Comparison of ENCODE assay signal across 10 mouse cellular contexts in the genomic region with DNA sequence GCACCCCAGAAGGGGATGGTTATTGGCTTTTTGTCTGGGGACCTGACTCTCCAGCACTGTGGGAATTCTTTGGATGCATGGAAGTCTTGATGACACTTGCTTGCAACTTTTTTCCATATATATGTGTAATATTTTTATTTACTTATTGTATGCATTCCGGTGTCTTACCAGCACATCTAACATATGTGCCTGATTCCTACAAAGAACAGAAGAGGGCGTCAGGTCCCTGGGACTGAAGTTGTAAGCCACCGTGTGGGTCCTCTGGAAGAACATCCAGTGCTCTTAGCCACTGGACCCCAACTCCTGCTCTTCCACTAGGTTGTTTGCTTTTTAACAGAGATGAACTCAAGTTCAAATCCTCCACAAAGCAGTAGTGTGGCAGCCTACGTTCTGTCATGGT.
A peak's percentile ranks its signal among the peaks of the same experiment; 100 is the strongest.
DNase-seq lines count a peak whose midpoint lies in the region; ATAC-seq and TF ChIP-seq lines count a peak whose summit lies in the region.
"Had no signal": no experiment of that assay in that cellular context is flagged by ENCODE, and none has a peak within 500 bp of the region (broad histone marks: within the 10 kb centered on the region; RNA-seq: fewer than 3 reads in every experiment).

No protein-coding gene starts in this region.

- no peak for TF ChIP-seq EP300 in MEL (IDR thresholded peaks at IDR 0.05; ENCODE audit: low read depth in 1 of 2, low read length in 2 of 2)

- DNase-seq in forebrain, embryonic 10.5 days (ENCODE audit: extremely low spot score, low spot score) = no peak
- DNase-seq in MEL (ENCODE audit: low read depth, low spot score) (peak; percentile 86), liver (peak; percentile 72)
- DNase-seq in left cerebral cortex, postnatal 4 days = no peak
- no peak for DNase-seq in cerebellum, postnatal 14 days
- DNase-seq: cerebellum, adult 11-12 months had no signal

- peaks cover 95% of the 10 kb centered on the region for H3K4me1 ChIP-seq in forebrain, embryonic 10.5 days
- H3K4me1 ChIP-seq in forebrain, embryonic 13.5 days = peaks cover 65% of the 10 kb centered on the region
- peaks cover 73% of the 10 kb centered on the region for H3K4me1 ChIP-seq in intestine, embryonic 16.5 days (ENCODE audit: control insufficient read depth, insufficient read depth, low read length)
- peaks cover 74% of the 10 kb centered on the region for H3K4me1 ChIP-seq in intestine, embryonic 15.5 days (replicated peaks)
- peaks cover 16 to 62% of the 10 kb centered on the region in 2 experiments for H3K4me1 ChIP-seq in MEL (ENCODE audit: control insufficient read depth in 1 of 2, insufficient read depth in 2 of 2, low read length in 2 of 2)

- intact Hi-C loops in left cerebral cortex, postnatal 4 days (cut with DNase I) = no loop called here

- no peak overlapping the region for H3K4me3 ChIP-seq in forebrain, embryonic 10.5 days
- H3K4me3 ChIP-seq in forebrain, embryonic 13.5 days = no peak overlapping the region
- H3K4me3 ChIP-seq in intestine, embryonic 16.5 days (ENCODE audit: low read length) = no peak overlapping the region
- H3K4me3 ChIP-seq in intestine, embryonic 15.5 days (replicated peaks) = no peak overlapping the region
- H3K4me3 ChIP-seq in MEL (ENCODE audit: control insufficient read depth in 1 of 2, insufficient read depth in 1 of 2, low read depth in 2 of 2, low read length in 2 of 2) = peak overlapping the region in 1 of 2 experiments; percentile 45; a peak in 2 of 4 replicates
- H3K4me3 ChIP-seq: midbrain, embryonic 13.5 days had no signal

- ATAC-seq in forebrain, embryonic 13.5 days = no peak
- no peak for ATAC-seq in intestine, embryonic 16.5 days
- ATAC-seq in intestine, embryonic 15.5 days = no peak
- ATAC-seq: midbrain, embryonic 13.5 days had no signal

- 82% methylated on average over 4 of the region's 4 CpGs for WGBS in forebrain, embryonic 10.5 days
- WGBS in forebrain, embryonic 13.5 days = 69% methylated on average over 4 of the region's 4 CpGs
- 74% methylated on average over 4 of the region's 4 CpGs for WGBS in intestine, embryonic 16.5 days
- 76% methylated on average over 4 of the region's 4 CpGs for WGBS in intestine, embryonic 15.5 days

- H3K4me2 ChIP-seq in forebrain, embryonic 13.5 days = no peak overlapping the region
- H3K4me2 ChIP-seq in intestine, embryonic 16.5 days (ENCODE audit: low read depth, low read length) = no peak overlapping the region
- H3K4me2 ChIP-seq in intestine, embryonic 15.5 days (replicated peaks) = no peak overlapping the region
- H3K4me2 ChIP-seq: midbrain, embryonic 13.5 days had no signal

- peaks cover 18% of the 10 kb centered on the region for H3K79me2 ChIP-seq in MEL (ENCODE audit: control insufficient read depth, insufficient read depth, low read length, poor library complexity)

- H3K27ac ChIP-seq in forebrain, embryonic 10.5 days = peak overlapping the region; percentile 83
- H3K27ac ChIP-seq in forebrain, embryonic 13.5 days = no peak overlapping the region
- peak overlapping the region; percentile 21; the same call in 1 of the 2 replicates for H3K27ac ChIP-seq in intestine, embryonic 16.5 days (ENCODE audit: low read length)
- H3K27ac ChIP-seq in intestine, embryonic 15.5 days = no peak overlapping the region
- H3K27ac ChIP-seq in MEL (ENCODE audit: control insufficient read depth, low read depth, low read length) = peak overlapping the region; percentile 90
- H3K27ac ChIP-seq: midbrain, embryonic 13.5 days had no signal

- TF ChIP-seq POLR2A in MEL (IDR thresholded peaks at IDR 0.05; ENCODE audit: control insufficient read depth in 1 of 2, insufficient read depth in 1 of 2, low read depth in 1 of 2, low read length in 2 of 2, poor library complexity in 1 of 2) = no peak

- no peak overlapping the region for H3K9ac ChIP-seq in forebrain, embryonic 13.5 days
- H3K9ac ChIP-seq in intestine, embryonic 16.5 days (ENCODE audit: low read depth, low read length) = no peak overlapping the region
- no peak overlapping the region for H3K9ac ChIP-seq in intestine, embryonic 15.5 days
- H3K9ac ChIP-seq in MEL (ENCODE audit: control insufficient read depth, low read depth, low read length, poor library complexity, severe bottlenecking) = peak overlapping the region; percentile 69
- H3K9ac ChIP-seq: midbrain, embryonic 13.5 days had no signal

- H3K27me3 ChIP-seq in forebrain, embryonic 10.5 days (ENCODE audit: poor library complexity, severe bottlenecking) = peaks cover 47% of the 10 kb centered on the region
- no peaks in the 10 kb centered on the region; the same call in 1 of the 2 replicates for H3K27me3 ChIP-seq in forebrain, embryonic 13.5 days
- H3K27me3 ChIP-seq in intestine, embryonic 16.5 days (replicated peaks; ENCODE audit: control insufficient read depth, insufficient read depth, low read length) = no peaks in the 10 kb centered on the region
- H3K27me3 ChIP-seq in intestine, embryonic 15.5 days (replicated peaks) = no peaks in the 10 kb centered on the region
- H3K27me3 ChIP-seq in MEL (ENCODE audit: control insufficient read depth in 1 of 2, insufficient read depth in 2 of 2, low read length in 2 of 2) = no peaks in the 10 kb centered on the region
- H3K27me3 ChIP-seq: midbrain, embryonic 13.5 days had no signal

- peak; percentile 80 for TF ChIP-seq RAD21 in MEL (IDR thresholded peaks at IDR 0.05; ENCODE audit: low read depth, low read length)

- TF ChIP-seq CTCF in MEL (IDR thresholded peaks at IDR 0.05 in 2 of 3, conservative IDR thresholded peaks at IDR 0.05 in 1 of 3; ENCODE audit: control insufficient read depth in 1 of 3, insufficient read depth in 1 of 3, low read depth in 2 of 3, low read length in 3 of 3, poor library complexity in 1 of 3, severe bottlenecking in 1 of 3) = peak; percentile 58 to 81 (median 61)

- H3K36me3 ChIP-seq in forebrain, embryonic 10.5 days (replicated peaks) = no peaks in the 10 kb centered on the region
- no peaks in the 10 kb centered on the region for H3K36me3 ChIP-seq in forebrain, embryonic 13.5 days (ENCODE audit: poor library complexity, severe bottlenecking)
- no peaks in the 10 kb centered on the region for H3K36me3 ChIP-seq in intestine, embryonic 16.5 days (ENCODE audit: control insufficient read depth, insufficient read depth, low read length)
- H3K36me3 ChIP-seq in intestine, embryonic 15.5 days = no peaks in the 10 kb centered on the region
- H3K36me3 ChIP-seq in MEL (ENCODE audit: control insufficient read depth in 1 of 2, insufficient read depth in 2 of 2, low read length in 2 of 2) = peaks cover 0 to 41% of the 10 kb centered on the region in 2 experiments; a peak in 2 of 4 replicates
- H3K36me3 ChIP-seq: midbrain, embryonic 13.5 days had no signal

- no peaks in the 10 kb centered on the region for H3K9me3 ChIP-seq in forebrain, embryonic 10.5 days
- H3K9me3 ChIP-seq in forebrain, embryonic 13.5 days (replicated peaks) = no peaks in the 10 kb centered on the region
- no peaks in the 10 kb centered on the region for H3K9me3 ChIP-seq in intestine, embryonic 16.5 days (ENCODE audit: control insufficient read depth, low read length)
- no peaks in the 10 kb centered on the region for H3K9me3 ChIP-seq in intestine, embryonic 15.5 days
- no peaks in the 10 kb centered on the region for H3K9me3 ChIP-seq in MEL (replicated peaks; ENCODE audit: insufficient read depth, low read length)
- H3K9me3 ChIP-seq: midbrain, embryonic 13.5 days had no signal

TF ChIP-seq in MEL, 35 proteins besides CTCF, POLR2A, EP300 and RAD21:
- TF ChIP-seq BHLHE40 (IDR thresholded peaks at IDR 0.05; ENCODE audit: borderline replicate concordance, low read depth, low read length) = 0 out of 2 replicates have a peak, but pooled peaks have one; percentile 30
- peak; percentile 88 for TF ChIP-seq ZC3H11A (IDR thresholded peaks at IDR 0.05; ENCODE audit: low read depth, low read length)
- 0 out of 2 replicates have a peak, but pooled peaks have one; percentile 28 for TF ChIP-seq MAZ (IDR thresholded peaks at IDR 0.05; ENCODE audit: low read depth, low read length)
- peak; percentile 82 for TF ChIP-seq SMC3 (IDR thresholded peaks at IDR 0.05; ENCODE audit: low read depth, low read length)
- no peak for TF ChIP-seq TAL1 (IDR thresholded peaks at IDR 0.05; ENCODE audit: low read length)
- TF ChIP-seq SIN3A (IDR thresholded peaks at IDR 0.05; ENCODE audit: low read length) = peak; percentile 51
- 0 out of 2 replicates have a peak, but pooled peaks have one; percentile 37 for TF ChIP-seq ETS1 (IDR thresholded peaks at IDR 0.05; ENCODE audit: low read depth, low read length)
- peak; percentile 35; the same call in 1 of the 2 replicates for TF ChIP-seq HCFC1 (IDR thresholded peaks at IDR 0.05; ENCODE audit: low read depth, low read length)
- TF ChIP-seq NRF1 (IDR thresholded peaks at IDR 0.05; ENCODE audit: insufficient read depth, low read depth, low read length, poor library complexity, severe bottlenecking) = no peak
- TF ChIP-seq MYC (IDR thresholded peaks at IDR 0.05; ENCODE audit: low read depth, low read length) = no peak; the same call in 1 of the 2 replicates
- no peak for TF ChIP-seq ELF1 (IDR thresholded peaks at IDR 0.05; ENCODE audit: low read depth, low read length)
- no peak for TF ChIP-seq MAFK (IDR thresholded peaks at IDR 0.05; ENCODE audit: borderline replicate concordance, low read depth, low read length)
- 0 out of 2 replicates have a peak, but pooled peaks have one; percentile 33 for TF ChIP-seq TCF12 (IDR thresholded peaks at IDR 0.05; ENCODE audit: low read depth, low read length)
- TF ChIP-seq CHD2 (IDR thresholded peaks at IDR 0.05; ENCODE audit: low read length) = no peak
- TF ChIP-seq TBP (IDR thresholded peaks at IDR 0.05; ENCODE audit: low read depth, low read length) = 0 out of 2 replicates have a peak, but pooled peaks have one; percentile 12

Comparison
In these comparisons a context has a peak if more than half of its experiments do, and no peak if none do; other contexts are left out.
1. H3K27ac ChIP-seq: peak in forebrain, embryonic 10.5 days (single experiment), intestine, embryonic 16.5 days (single experiment) and MEL (single experiment); none in forebrain, embryonic 13.5 days (single experiment) and intestine, embryonic 15.5 days (single experiment).
2. DNase-seq: peak in MEL (single experiment) and liver (single experiment); none in forebrain, embryonic 10.5 days (single experiment), left cerebral cortex, postnatal 4 days (single experiment) and cerebellum, postnatal 14 days (0 of 2).